Mouse (Mus musculus) lung, postnatal 14 days (tissue): ENCODE results near the gene Krt13.

ENCODE experiments used
- DNase-seq: peaks from one replicate; pipeline ENCODE4 v3.0.0; 2021

Krt13 gene

DNA sequence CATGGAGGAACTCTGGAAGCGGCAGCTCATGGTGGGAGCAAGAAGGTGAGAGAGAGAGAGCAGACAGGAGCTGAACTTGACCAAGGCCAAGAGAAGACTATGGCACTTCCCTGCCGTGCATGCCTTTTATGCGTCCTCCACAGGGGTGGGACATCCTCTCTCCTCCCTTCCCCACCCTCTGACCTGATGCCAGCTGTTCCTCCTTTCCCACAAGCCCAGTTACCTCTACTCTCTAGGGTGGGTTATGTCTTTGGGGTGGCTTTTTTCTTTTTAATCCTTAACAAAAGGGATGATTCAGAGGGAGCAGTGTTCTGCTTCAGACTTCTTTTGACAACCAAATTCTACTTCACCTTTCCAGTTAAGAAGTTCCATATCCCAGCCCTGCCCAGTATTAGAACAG lies at the start of gene Krt13:
Gene Krt13 (minus strand): TSS at position 101 of the 400 bp plus-strand sequence.
- DNase-seq: no peak

DNA sequence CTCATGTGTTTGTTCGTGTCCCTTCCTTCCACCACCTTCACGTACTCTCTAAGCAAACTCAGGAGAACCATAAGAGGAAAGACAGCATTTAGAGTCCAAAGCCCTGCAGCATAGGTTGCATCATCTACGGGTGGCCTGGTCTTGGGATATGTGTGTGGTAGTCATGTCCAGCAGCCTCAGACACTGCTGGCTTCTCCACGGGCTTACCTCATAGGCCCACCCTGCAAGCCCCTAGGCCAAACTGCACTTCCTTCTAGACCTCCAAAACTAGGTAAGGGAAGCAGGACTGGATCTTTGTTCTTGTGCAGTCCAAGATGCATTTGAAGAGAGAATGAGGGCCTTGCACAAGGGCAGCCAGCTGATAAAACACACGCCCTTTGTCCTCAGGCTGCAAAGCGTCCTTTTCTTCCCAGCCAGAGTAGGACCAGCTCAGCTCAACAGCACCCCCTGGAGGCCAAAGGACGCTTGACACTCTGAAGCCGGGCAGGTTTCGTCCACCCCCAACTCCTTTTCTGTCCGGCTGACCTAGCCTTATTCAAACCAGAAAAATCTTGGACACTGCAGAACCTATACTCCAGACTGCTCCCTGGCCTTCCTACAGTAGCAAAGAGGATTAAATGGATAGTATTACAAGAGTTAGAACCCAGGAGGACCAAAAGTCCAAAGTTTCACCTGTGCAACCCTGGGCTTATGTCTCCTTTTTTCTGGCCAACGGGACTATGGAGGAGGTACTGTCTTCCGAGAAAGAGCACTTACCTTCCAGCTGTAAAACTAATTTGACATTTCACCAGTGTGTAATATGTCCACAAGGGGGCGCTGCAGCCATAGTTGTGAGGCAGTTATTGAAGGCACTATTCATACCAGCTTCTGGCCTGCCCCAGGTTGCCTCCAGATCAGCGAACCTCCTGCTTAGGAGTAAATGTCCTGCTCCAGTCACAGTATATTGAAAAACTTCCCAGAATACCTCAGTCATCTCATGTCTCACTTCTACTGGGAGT lies 47.7 kb upstream of the Krt13 start:
- peak; percentile 81 for DNase-seq

DNA sequence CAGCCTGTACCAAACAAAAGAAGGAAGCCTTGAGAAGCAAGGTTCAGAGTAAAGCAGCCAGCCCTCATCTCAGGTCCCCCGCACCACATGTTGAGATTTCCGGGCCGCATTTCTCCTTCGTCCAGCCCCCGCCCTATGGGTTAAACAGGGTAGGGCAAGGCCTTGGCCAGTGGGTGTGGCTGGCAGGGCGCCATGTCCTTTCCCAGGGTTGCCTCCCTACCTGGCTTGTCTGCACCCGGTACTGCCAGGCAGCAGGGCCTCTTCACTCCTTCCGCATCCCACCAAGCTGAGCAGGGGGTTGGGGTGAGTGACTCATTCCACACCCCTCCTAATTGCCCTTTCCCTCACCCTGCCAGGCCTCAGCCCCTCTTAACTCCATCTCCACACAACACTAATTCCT lies 46.7 kb upstream of the Krt13 start:
- peak; percentile 72 for DNase-seq

GRCm38 (mm10) chr11:100164392-100164791 lies 43.0 kb upstream of the Krt13 start:
- DNase-seq: no peak

DNA sequence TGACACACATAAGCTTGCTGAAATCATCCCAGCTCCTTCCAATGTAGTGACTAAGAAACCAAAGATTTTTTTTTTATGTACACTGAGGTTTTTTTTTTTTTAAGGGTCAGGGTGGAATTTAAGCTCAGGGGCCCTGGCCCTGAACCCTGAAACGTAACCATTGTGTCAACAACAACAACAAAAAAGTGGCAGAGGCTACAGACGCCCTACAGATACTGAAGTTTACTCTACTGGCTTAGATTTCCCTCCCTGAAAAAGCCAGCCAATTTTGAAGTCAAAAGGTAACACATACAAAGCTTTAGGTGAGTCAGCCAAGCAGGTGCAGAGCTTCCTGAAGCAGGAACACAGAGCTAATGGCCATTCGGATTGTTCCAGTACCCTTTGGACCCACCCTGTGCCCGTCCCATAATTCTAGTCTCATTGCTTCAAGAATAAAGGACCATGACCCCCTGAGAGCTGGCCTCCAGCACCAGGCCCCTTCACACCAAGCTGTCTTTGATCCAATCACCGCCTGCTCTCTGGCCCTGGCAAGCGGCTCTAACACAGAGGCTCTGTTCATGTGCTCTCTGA lies 36.6 kb upstream of the Krt13 start:
- DNase-seq: no peak

- DNase-seq: no peak
These were observed 36.0 kb upstream of the Krt13 start for GRCm38 (mm10) chr11:100157331-100157730.

DNA sequence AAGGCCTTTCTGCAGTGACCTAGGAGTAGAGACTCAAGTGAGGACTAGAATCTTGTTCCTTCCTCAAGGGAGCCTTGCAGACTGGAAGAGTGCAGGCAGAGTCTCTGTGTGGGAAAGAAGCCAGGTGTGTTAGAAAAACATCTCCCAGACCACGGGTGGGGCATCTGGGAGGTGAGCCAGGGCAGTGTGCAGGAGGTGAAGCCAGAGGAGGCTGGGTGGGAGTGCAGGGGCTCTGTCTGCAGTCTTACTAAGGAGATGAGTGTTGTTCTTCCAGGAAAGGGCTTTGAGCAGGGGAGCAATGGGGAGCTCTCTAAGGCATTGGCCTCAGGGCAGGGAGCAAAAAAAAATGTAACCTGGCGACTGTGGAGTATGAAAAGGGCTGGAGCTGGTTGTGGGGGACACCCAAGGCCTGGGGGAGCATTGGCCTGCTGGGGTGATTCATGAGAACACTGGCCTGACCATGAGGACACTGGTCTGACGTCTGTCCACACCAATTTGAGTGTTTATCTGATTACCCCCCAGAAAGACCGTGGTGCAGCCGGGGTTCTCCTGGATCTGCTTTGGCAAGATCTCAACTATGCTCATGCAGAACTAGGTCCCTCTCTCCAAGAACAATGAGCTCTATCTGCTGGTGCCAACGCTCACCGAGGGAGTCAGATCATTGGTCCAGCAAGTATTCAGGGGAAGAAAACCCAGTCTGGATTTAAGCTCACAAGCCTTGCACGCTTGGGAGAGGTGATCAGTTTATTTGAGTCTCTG lies 34.3 kb upstream of the Krt13 start:
- no peak for DNase-seq

GRCm38 (mm10) chr11:100148615-100149330 lies 27.4 kb upstream of the Krt13 start, which contains the start of gene Krt19:
Krt19 (minus strand) TSS chr11:100148665.
- DNase-seq: no peak

DNA sequence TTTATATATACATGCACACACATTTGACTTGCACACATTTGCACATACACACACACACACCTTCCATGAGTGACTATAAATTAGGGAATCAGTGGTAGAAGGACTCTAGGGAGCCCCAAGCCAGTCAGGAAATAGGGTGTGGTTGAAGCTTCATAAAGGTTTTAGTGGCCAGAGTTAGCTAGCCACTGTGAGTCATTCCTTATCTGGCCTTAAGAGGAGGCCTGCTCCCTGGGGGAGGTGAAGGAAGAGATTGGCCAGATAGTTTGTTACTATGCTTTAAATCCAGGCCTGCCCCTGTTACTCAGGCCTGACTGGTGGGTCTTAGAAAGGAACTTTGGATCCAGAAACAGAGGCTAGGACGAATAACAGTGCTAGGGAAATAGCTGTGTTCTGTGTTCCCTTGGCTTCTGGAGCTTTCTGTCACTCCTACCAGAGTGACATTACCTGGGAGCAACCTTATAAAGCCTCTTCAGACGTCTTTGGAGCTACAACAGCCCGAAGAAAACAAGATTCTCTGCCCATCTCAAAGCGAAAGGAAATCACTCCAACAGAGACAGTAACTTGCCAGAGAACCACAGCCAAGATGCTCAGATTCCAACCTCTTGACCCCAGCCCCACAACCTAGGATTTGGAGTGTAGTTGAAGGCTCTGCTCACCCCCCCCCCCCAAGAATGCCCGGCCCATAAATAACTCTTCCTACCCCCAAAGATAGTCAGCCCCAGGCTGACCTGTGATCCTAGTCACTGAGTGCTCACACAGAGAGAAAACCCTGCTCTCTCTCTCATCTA lies 26.4 kb upstream of the Krt13 start:
- no peak for DNase-seq

- DNase-seq: peak; percentile 64
These were observed 24.6 kb upstream of the Krt13 start for GRCm38 (mm10) chr11:100145858-100146560.

DNA sequence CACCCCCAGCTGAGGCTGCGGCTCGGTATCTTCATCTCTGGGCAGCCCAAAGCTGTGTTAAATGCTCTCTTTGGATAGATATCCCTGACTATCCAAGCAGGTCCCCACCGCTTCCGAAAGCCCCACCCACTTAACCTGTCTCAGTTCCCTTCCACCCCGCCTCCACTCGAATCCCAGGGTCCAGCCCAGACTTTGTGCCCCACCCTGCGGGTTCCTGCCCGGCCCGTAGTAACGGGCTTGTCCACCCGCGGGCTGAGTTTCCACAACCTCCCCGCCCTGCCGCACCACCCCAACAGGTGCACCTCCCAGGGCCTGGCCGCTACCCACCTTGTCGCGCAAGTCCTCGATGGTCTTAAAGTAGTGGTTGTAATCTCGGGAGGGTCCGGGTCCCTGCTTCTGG lies 23.7 kb upstream of the Krt13 start:
- DNase-seq: peak; percentile 61

GRCm38 (mm10) chr11:100140966-100141365 lies 19.6 kb upstream of the Krt13 start:
- no peak for DNase-seq

DNA sequence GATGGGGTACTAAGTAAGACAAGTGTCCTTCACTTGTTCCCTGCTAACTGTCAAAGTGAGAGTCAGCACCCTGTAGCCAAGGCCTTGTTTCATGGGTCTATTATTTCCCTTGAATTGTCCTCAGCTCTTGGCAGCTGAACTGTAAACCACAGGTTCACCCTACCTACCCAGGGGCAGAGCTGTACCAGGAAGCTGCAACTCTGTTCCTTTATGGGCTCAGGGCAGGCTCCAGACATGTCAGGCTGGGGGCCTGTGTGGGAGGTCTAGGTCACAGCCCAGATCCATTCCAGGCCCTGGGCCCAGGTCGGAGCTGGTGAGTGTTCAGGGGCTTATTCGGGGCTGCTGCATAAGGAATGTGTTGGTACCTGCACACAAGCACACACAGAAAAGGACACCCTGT lies 18.0 kb upstream of the Krt13 start:
- no peak for DNase-seq

GRCm38 (mm10) chr11:100138809-100139208 lies 17.4 kb upstream of the Krt13 start:
- no peak for DNase-seq

- no peak for DNase-seq
These were observed 16.3 kb upstream of the Krt13 start for GRCm38 (mm10) chr11:100137693-100138092.

DNA sequence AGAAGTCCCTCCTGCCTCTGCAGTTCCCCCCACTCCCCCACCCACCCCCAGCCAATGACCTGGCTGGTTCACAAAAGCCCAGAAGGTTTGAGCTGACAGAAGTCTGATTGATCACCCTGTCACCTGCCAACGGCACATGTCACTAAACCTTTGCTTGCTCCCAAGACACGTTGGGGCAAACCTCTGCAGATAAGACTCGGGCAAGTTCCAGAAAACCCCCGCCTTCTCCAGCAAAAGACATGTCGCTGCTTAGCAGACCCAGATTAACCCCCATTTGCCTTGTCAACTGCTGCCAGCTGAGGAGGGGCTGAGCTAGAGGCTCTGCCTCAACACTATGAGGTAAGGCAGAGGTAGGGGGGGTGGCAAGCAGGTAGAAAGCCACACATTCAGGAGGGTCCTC lies 15.2 kb upstream of the Krt13 start:
- DNase-seq: no peak

DNA sequence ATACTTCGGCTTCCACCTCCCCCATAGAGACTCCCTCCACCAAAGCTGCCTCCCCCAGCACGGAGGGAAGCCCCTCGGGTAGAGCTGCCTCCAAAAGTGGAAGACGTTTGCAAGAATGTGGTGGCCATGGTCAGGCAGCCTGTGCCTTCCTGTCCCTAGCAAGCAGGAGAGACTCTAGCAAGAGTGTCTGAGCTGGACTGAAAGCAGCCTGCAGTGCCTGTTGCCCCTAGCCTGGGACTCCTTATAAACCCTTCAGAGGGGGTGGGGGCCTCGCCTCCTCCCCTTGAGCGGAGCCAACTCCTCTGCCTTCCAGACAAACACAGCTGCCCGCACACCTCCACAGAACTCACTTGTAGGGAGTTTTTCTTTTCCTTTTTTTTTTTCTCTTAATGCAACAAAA lies 14.4 kb upstream of the Krt13 start, which contains the start of gene Krt15:
Gene Krt15 (minus strand): TSS at position 198 of the 400 bp plus-strand sequence.
- no peak for DNase-seq

GRCm38 (mm10) chr11:100124901-100125300 lies 3.5 kb upstream of the Krt13 start:
- no peak for DNase-seq

GRCm38 (mm10) chr11:100120331-100120730 lies 1.0 kb downstream of the Krt13 start:
- DNase-seq: peak; percentile 4

DNA sequence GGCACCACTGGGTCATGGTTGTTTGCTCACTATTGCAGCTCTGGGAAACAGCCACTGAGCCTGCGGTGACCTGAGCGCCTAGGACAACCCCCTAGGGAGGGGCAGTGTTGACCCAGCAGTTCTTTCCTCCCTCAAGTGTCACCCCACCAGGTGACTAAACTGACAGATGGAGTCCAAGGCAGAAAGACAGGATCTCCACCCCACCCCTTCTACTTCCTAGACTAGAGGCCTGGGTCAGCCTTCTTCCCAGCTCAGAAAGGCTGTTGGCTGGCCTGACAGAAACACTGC lies 7.7 kb downstream of the Krt13 start:
- DNase-seq: no peak
